Mouse (Mus musculus) lung, postnatal 36 days (tissue): ENCODE measurements around the gene Sgms1.

Experiments used
- DNase-seq: peaks from one replicate; pipeline ENCODE4 v3.0.0; 2022; ENCODE audit warnings: mixed read lengths

The Sgms1 gene

GRCm38 (mm10) chr19:32202131-32203114 is 187.1 kb downstream of the Sgms1 start:
- peak; percentile 79 for DNase-seq

DNA sequence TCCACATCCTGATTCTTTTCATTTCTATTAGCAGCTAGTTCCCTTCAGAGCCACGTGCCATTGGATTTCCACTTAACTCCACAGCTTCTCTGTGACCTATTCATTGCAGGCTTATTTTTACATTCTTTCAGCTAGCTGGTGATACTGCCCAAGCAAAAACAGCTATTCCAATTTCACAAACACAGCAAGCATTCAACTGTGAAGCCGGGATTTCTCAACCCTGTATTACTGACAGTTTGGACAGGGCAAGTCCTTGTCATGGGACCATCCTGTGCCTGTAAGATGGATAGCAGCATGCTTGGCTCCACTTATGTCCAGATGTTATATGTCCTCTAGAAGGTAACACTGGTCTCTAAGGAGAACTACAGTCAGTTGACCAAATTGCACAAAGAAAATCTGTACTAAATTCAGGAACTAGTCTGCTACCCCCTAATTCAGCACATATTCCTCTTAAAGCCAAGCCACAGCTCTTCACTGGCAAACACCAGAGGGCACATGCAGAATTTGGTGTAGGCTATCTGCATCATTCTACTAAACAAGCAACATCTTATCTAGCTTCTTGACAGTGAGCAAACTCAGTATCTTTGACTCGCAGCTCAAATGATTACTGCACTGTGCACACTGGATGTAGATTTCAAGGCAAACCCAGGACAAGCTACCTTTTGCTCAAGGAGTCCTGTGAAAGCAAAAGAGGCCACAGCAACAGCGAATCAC is 189.5 kb downstream of the Sgms1 start:
- peak; percentile 66 for DNase-seq

DNA sequence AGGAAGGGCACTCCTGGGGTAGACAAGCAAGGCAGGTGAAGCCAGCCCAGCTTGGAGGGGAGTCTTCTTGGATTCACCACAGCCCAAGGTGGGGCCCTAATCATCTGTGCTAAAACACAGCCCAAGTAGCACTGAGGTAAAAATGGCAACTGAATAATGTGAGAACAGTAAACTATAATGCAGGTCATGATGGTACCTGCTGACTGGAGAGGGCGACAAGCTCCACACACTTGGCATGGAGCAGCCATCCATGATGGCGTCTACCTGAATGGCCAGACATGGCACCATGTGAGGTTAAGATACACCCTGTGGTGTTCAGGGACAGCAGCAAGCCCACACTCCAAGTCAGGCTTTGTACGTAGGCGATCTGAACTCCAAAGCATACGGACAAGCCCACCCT is 190.4 kb downstream of the Sgms1 start:
- no peak for DNase-seq

- no peak for DNase-seq
These were observed 190.9 kb downstream of the Sgms1 start for GRCm38 (mm10) chr19:32198494-32199106.

- DNase-seq = no peak
These were observed 192.3 kb downstream of the Sgms1 start for GRCm38 (mm10) chr19:32196976-32197819.

DNA sequence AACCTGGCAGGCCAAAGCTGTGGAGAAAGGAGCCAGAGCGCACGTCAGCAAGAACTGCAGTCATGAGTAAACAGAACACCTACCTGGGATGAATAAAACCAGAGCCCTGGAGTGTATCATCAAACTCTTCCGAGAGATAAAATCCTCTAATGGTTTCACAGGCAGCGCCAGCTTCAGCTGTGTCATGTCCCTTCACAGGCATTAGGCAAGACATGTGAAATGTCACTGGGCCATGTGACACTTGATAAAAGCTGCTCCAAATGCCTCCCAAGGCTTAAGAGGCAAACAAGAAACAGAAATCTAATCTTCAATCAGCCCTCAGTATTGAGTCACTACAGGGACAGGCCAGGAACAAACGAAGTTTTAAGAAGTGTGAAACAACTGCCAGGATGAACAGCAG is 193.3 kb downstream of the Sgms1 start:
- DNase-seq = peak; percentile 86

GRCm38 (mm10) chr19:32194863-32195262 is 194.7 kb downstream of the Sgms1 start:
- no peak for DNase-seq

GRCm38 (mm10) chr19:32194074-32194473 is 195.4 kb downstream of the Sgms1 start:
- DNase-seq = no peak

DNA sequence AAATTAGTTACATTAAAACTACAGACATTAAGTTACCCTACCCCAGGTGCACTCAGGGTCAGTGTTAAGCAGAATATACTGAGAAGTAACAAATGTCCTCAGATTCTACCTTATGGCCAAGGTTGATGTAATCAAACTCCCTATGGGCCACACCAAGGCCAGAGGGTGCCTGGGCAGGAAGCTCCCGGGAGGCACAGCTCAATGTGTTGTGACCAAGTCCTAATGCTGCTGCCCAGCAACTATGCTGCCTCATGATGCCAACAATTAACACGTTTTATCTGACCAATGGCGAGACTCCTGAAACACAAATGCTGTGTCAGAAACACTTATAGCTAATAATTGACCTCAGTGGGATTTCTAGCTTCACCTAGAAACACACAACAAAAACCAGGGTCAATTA is 197.9 kb downstream of the Sgms1 start:
- no peak for DNase-seq

DNA sequence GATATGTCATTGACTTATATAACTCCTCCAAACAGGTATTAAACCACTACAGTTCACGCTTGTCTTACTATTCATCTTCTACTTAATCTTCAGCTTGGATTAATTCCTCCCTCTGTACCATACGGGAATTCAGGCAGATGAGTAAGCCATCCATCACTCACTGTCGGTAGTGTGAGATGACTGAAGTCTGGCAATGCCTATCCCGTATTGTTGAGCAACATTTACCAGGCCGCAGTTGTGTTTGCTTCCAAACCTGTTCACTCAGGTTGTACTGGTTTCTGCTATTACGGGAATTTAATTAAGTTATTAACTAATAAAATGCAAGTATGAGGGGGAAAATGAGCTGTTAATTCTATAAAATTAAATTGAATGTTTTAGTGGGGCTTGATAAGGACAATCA is 199.6 kb downstream of the Sgms1 start:
- no peak for DNase-seq

DNA sequence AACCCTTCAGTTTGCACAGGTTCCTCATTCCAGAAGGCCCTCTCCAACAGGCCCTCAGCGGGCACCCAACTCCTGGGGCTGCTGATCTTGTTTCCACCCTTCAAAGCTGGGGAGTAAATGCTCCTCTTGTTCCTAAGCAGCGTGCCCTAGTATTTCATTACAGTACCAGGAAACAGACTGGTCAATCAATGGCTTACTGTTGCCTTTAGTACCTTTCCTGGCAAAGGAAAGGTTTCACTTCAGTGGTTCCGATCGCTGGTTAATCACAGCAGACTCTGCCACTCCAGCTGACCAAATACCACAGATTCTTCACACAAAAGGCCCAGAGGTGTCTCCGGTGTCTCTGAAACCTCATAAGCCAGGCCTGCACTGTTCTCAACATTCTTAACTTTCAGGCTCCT is 200.5 kb downstream of the Sgms1 start:
- no peak for DNase-seq

DNA sequence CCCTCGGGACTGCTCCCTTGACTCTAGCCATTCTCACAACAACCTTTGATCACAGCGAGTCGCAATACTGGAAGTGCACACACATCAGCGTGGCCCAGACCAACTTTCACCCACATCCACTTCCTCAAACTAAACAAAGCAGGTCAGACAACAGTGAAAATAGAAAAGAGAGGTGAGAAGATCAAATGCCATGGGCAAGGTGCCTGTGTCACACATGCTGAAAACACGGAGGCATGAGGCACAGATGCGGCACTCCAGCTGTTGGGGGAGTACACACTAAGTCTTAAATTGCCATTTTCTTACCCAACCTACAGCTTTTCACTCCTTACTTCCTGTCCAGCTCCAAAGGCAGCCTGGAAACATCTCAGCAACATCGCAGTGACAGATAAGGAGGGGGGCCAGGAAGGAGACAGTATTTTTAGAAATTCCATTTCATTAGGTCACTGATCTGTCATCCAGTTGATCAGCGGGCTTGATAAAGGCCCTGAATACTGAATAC is 202.9 kb downstream of the Sgms1 start:
- peak; percentile 79 for DNase-seq

DNA sequence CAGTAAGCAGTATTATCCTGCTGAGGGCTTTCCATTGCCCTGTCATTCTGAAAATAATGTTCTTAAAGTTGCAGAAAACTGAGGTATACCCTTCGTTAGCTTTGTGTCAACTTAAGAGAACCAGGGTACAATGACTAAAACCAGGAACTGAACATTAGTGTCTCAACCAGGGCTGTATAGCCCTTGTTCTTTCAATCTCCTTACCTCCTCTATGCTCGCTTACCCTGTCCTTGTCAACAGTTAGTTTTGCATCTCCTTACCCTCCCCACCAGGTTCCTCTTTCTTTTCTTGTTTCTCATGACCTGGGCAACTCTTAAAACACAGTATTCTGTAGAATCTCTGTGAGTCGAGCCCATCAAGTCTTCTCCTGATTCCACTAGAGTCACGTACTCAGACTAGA is 206.5 kb downstream of the Sgms1 start:
- no peak for DNase-seq

DNA sequence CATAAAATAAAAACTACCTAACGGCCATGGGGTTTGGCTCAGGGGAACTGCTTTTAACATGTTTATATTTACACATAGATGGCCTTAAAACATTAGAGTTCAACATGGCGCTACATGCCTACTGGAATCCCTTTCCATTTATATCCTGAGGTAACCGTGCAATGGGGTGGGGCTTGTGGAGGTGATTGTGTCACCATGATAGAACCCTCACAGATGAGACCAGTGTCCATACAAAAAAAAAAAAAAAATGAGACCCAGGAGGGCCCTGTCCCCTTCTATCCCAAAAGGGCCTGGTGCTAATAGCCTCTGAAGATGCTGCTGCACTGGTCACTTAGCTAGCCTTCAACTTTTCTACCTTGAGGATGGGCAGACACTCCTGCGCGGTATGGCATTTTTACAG is 207.0 kb downstream of the Sgms1 start:
- DNase-seq = no peak

DNA sequence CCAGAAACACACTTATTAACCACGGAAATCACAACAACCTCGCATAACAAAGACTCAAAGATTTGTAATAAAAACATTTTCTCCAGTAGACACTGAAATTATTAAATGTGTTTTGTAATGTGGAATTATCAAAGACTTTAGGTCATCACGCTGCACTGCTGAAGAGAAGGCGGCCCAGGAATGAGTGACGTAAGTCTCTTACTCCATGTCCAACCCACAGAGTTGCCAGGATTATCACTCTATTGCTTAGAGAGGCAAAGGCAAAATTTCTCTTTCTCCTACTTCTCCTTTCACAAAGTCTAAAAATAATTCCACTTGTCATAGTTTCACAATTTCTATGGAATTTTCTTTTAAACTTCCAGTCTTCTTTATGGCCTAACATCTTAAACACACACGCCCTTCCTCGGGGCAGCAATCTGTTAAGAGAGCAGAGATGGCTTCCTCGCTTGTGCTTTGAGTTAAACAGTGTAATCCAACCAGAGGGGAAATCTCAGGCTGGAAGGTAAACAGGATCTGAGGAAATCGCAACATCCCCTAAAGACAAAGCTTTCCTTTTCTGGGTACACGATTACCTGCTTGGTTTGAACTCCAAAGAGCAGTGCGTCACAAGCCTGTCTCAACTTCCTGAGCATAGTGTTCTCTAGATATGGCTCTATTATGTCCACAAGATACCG is 207.7 kb downstream of the Sgms1 start:
- DNase-seq = peak; percentile 86

DNA sequence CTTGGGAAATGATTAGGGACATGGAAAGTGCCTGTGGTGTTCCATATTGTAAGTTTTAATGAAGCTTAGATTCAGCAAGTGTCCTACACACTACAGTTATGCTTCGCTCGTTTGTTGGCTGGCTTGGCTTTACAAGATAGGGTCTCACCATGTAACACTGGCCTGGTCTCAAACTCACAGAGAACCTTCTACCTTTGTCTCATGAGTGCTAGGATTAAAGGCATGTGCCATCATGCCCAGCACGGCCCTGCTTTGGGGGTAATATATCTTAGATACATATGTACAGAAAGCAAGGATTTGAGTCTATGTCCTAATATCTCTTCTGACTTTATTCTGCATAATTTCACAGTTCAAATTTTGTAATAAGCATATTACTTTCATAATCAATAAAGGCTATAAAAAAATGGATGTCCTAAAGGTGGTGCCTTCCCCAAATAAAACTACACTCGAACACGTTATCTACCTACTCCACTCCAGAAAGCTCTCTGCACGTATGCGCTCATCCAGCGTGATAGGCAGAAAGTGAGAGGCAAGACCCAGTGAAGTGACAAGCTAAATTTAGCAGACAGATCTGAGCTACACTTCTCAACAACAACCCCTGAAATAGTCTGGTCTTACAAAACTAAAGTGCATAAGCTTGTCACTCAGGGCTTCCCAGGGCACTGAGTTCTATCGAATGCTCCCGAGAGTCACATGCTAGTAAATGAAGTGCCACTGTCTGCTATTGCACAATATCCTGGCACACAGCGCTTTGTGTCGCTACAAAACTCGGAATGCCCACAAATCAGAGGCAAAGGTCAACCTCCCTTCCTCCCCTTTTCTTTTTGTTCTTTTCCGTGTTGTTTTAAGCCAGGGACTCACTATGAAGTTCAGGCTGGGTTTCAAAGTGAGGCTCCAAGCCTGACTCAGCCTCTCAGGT is 208.5 kb downstream of the Sgms1 start:
- DNase-seq = peak; percentile 93

DNA sequence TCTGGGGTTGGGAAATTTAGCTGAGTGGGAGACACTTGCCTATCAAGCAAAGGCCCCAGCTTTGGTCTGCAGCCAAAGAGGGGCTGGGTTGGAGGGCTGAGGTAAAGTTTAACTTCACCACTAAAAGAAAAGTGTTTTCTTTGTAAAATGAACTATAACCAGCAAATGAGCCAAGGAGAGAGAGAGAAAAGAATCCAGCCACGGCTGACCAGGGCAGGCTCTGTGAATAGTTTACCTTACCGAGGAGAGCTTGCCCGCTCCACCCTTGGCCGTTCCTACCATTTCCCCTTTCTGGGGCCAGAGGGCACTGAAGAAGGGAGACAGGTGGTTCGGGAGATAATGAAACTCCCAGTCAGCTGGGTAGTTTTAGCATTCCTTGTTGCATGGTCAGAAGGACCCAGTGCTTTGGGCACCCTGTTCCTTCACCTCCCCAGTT is 209.5 kb downstream of the Sgms1 start:
- peak; percentile 75 for DNase-seq

DNA sequence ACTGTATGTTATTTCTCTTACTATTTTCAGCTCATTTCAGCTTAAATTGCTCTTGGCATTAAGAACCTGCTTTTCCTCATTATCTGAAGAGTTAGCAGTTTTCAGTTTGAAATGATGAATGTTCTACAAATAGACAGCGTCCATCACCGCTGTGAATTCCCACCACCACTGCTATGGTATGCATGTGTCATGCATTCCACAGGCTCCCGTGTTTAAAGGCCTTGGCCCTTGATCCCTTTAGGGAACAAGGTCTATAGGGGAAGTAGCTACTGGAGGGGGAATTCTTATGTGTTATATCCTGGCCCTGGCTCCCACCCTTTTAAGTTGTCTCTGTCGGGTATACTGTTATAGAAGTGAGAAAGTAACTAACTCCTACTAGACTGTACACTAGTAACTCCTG is 210.0 kb downstream of the Sgms1 start:
- no peak for DNase-seq

- peak; percentile 64 for DNase-seq
These were observed 211.4 kb downstream of the Sgms1 start for GRCm38 (mm10) chr19:32178161-32178560.

GRCm38 (mm10) chr19:32176458-32176857 is 213.1 kb downstream of the Sgms1 start:
- no peak for DNase-seq

GRCm38 (mm10) chr19:32175991-32176390 is 213.5 kb downstream of the Sgms1 start:
- DNase-seq = no peak
